Mouse (Mus musculus) spleen, adult 2 months (tissue): Measurements from ENCODE around the gene Topaz1. TPM values are rescaled to one million over a fixed set of nuclear protein-coding genes. Genes with fewer than 3 reads are reported as not detected.
"Not testable (repeated sequence)": the region's sequence is repeated elsewhere in the genome, so short reads cannot be mapped to it uniquely, and the experiment has no call there.

ENCODE experiments used
- DNase-seq, 2 experiments: peaks; one replicate each; pipeline versions ENCODE4 v3.0.0 to v3.0.0-alpha.2; 2012 to 2021; ENCODE audit warnings: low spot score in 2 of 2, low read depth in 1 of 2
- H3K27ac ChIP-seq: fragments of 200-500 bp; 2 replicates; pipeline ENCODE4 v1.5.1; 2012; ENCODE audit warnings: low read length, inconsistent platforms; ENCODE audit not compliant: insufficient read depth
- H3K27me3 ChIP-seq: fragments of 200-500 bp; 2 replicates; pipeline ENCODE4 v1.6.1; 2012; ENCODE audit warnings: mild to moderate bottlenecking, moderate library complexity, low read length, inconsistent platforms; ENCODE audit not compliant: control insufficient read depth, insufficient read depth
- H3K36me3 ChIP-seq: fragments of 200-500 bp; 2 replicates; pipeline ENCODE4 v1.6.1; 2012; ENCODE audit warnings: mild to moderate bottlenecking, low read length, inconsistent platforms; ENCODE audit not compliant: control insufficient read depth, insufficient read depth
- H3K4me1 ChIP-seq: fragments of 200-500 bp; 2 replicates; pipeline ENCODE4 v1.6.1; 2011; ENCODE audit warnings: inconsistent platforms; ENCODE audit not compliant: control insufficient read depth, insufficient read depth, insufficient read length
- H3K4me3 ChIP-seq: fragments of 200-500 bp; 2 replicates; pipeline ENCODE4 v1.5.1; 2011; ENCODE audit warnings: mild to moderate bottlenecking, inconsistent platforms; ENCODE audit not compliant: insufficient read depth, insufficient read length; ENCODE audit errors: extremely low read depth
- CTCF ChIP-seq: fragments of 200-500 bp; IDR thresholded peaks from 2 replicates; pipeline ENCODE4 v1.5.1; 2011; ENCODE audit warnings: mild to moderate bottlenecking, inconsistent platforms; ENCODE audit not compliant: insufficient read depth, insufficient read length, insufficient replicate concordance; ENCODE audit errors: extremely low read depth
- POLR2A ChIP-seq: fragments of 200-500 bp; IDR thresholded peaks from 2 replicates; pipeline ENCODE4 v1.6.1; 2011; ENCODE audit warnings: low read depth, low read length, inconsistent platforms
- WGBS: fragments of 180-500 bp; shearing (Covaris S2); methylation state at CpG from one replicate; pipeline ENCODE4 v1.1.7; 2018; 5-methylcytosine and 5-hydroxymethylcytosine counted together
- polyA plus RNA-seq: library from polyadenylated mRNA; depleted of rRNA; stranded (reverse); fragments of >200 nt; gene quantifications from 2 replicates; pipeline ENCODE4 v1.2.3, GENCODE M21; 2012; rRNA removed

Gene Topaz1
- polyA plus RNA-seq, 1 experiment, result not detected

DNA sequence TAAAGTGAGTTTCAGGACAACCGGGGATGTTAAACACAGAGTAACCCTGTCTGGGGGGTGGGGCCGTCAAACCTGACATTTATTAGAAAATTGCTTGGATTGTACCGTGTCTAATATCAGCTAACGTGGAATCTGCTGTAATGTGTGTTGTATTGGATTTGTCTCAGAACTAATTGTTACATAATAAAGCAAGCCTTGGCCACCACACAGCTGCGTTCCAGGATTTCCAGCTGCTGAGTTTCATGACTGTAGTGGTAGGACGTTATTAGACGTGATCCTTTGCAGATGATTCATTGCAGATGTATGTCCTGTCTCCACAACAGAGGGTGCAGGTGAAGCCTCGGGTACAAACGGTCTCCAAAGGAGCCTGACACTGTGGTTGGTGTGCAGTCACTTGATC lies 89.0 kb downstream of the Topaz1 start:
- H3K27ac ChIP-seq, result no peak overlapping the region
- peaks cover 15% of the 10 kb centered on the region; the same call in 1 of the 2 replicates for H3K36me3 ChIP-seq
- H3K4me1 ChIP-seq, result no peaks in the 10 kb centered on the region
- WGBS, result 85% methylated on average over 9 of the region's 9 CpGs
- no peak overlapping the region for H3K4me3 ChIP-seq
- DNase-seq, result no peak
- H3K27me3 ChIP-seq, result no peaks in the 10 kb centered on the region
- no peak for TF ChIP-seq CTCF
- TF ChIP-seq POLR2A, result no peak

GRCm38 (mm10) chr9:122836790-122837189 lies 89.6 kb downstream of the Topaz1 start:
- WGBS, result 86% methylated on average over 6 of the region's 6 CpGs
- no peak for DNase-seq

DNA sequence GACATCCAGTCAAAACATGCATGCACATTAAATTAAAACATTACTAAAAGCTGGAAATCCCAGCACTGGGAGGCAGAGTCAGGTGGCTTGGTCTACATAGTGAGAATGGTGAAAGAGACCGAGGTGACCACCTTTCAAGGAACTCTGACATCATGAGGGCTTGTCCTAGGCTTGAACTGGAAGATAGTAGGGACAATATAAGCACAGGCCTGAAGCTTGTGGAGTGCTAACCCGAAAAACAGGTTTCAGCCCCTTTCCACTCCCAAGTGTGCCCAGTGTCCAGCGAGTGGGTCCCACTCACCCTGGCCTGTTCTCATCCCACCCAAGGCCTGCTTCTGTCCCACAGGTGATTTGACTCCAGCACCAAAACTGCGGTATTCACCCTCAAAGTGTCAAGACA lies 90.1 kb downstream of the Topaz1 start:
- Histone ChIP-seq H3K4me3 (no peak overlapping the region), H3K27me3 (no peaks in the 10 kb centered on the region), H3K4me1 (no peaks in the 10 kb centered on the region), H3K27ac (no peak overlapping the region), H3K36me3 (peaks cover 15% of the 10 kb centered on the region; the same call in 1 of the 2 replicates)
- no peak for TF ChIP-seq POLR2A
- TF ChIP-seq CTCF, result no peak
- 93% methylated on average over 4 of the region's 4 CpGs for WGBS
- DNase-seq, result no peak

More at GRCm38 (mm10) chr9:122836790-122837189, 89.6 kb downstream of the Topaz1 start:
- Histone ChIP-seq H3K36me3 (peaks cover 15% of the 10 kb centered on the region; the same call in 1 of the 2 replicates), H3K27me3 (no peaks in the 10 kb centered on the region), H3K27ac (no peak overlapping the region), H3K4me3 (no peak overlapping the region), H3K4me1 (no peaks in the 10 kb centered on the region)
- TF ChIP-seq POLR2A (no peak), CTCF (no peak)

- WGBS, result 61% methylated on average over 16 of the region's 16 CpGs
These were observed 90.5 kb downstream of the Topaz1 start for GRCm38 (mm10) chr9:122837680-122838079.

GRCm38 (mm10) chr9:122843760-122844159 lies 96.6 kb downstream of the Topaz1 start, which contains the start of gene Gm35549:
TSS of gene Gm35549 (minus strand) at chr9:122844035.
- Histone ChIP-seq H3K4me1 (no peaks in the 10 kb centered on the region), H3K36me3 (no peaks in the 10 kb centered on the region), H3K27ac (no peak within 1 kb of the TSS), H3K4me3 (no peak within 1 kb of the TSS), H3K27me3 (no peaks in the 10 kb centered on the region)
- DNase-seq, result no peak
- WGBS, result 87% methylated on average over 3 of the region's 3 CpGs
- TF ChIP-seq POLR2A, result no peak
- no peak for TF ChIP-seq CTCF

More at GRCm38 (mm10) chr9:122837680-122838079, 90.5 kb downstream of the Topaz1 start:
- no peaks in the 10 kb centered on the region for H3K4me1 ChIP-seq
- no peak overlapping the region for H3K4me3 ChIP-seq
- H3K27me3 ChIP-seq, result no peaks in the 10 kb centered on the region
- TF ChIP-seq CTCF, result no peak
- TF ChIP-seq POLR2A, result no peak
- peaks cover 15% of the 10 kb centered on the region; the same call in 1 of the 2 replicates for H3K36me3 ChIP-seq
- DNase-seq, result no peak
- no peak overlapping the region for H3K27ac ChIP-seq

- Histone ChIP-seq H3K4me3 (no peak overlapping the region), H3K4me1 (no peaks in the 10 kb centered on the region)
- no peak for DNase-seq
These were observed 98.5 kb downstream of the Topaz1 start for GRCm38 (mm10) chr9:122845621-122846020.

GRCm38 (mm10) chr9:122846156-122846555 lies 99.0 kb downstream of the Topaz1 start:
- H3K36me3 ChIP-seq, result peaks cover 2% of the 10 kb centered on the region; the same call in 1 of the 2 replicates
- no peak for TF ChIP-seq CTCF
- DNase-seq, result no peak
- H3K4me1 ChIP-seq, result no peaks in the 10 kb centered on the region
- H3K27ac ChIP-seq, result no peak overlapping the region
- H3K27me3 ChIP-seq, result no peaks in the 10 kb centered on the region
- H3K4me3 ChIP-seq, result no peak overlapping the region

More at GRCm38 (mm10) chr9:122845621-122846020, 98.5 kb downstream of the Topaz1 start:
- Histone ChIP-seq H3K36me3 (peaks cover 1% of the 10 kb centered on the region; the same call in 1 of the 2 replicates), H3K27ac (no peak overlapping the region), H3K27me3 (no peaks in the 10 kb centered on the region)
- TF ChIP-seq CTCF, result no peak
- WGBS, result 81% methylated on average over 3 of the region's 3 CpGs

- not testable (repeated sequence) for H3K27ac ChIP-seq, DNase-seq, H3K4me3 ChIP-seq, H3K4me1 ChIP-seq, H3K36me3 ChIP-seq, H3K27me3 ChIP-seq
- WGBS, result 89% methylated on average over 8 of the region's 8 CpGs
These were observed 100.7 kb downstream of the Topaz1 start for GRCm38 (mm10) chr9:122847811-122848311.

Other genes starting within 250 kb of the Topaz1 start
- gene Tcaim, start 58.2 kb downstream of the Topaz1 start, polyA plus RNA-seq, result 1.8 and 1.9 TPM in 2 replicates
- gene Gm35549, start 96.7 kb downstream of the Topaz1 start, polyA plus RNA-seq, result not detected in 2 replicates
- gene Zfp445, start 118.7 kb downstream of the Topaz1 start, polyA plus RNA-seq, result 20.0 and 25.1 TPM in 2 replicates
- 1.6 and 1.9 TPM in 2 replicates for gene Zkscan7, start 138.3 kb downstream of the Topaz1 start, polyA plus RNA-seq
- gene Zfp105, start 175.7 kb downstream of the Topaz1 start, polyA plus RNA-seq, result 0.39 and 0.45 TPM in 2 replicates
- gene 1110059G10Rik, start 203.7 kb downstream of the Topaz1 start, polyA plus RNA-seq, result 1.6 and 1.7 TPM in 2 replicates
- gene Kif15, start 203.7 kb downstream of the Topaz1 start, polyA plus RNA-seq, result 1.4 and 2.9 TPM in 2 replicates